Mouse (Mus musculus): ENCODE measurements around the gene Tmem170. TPM values are rescaled to one million over a fixed set of nuclear protein-coding genes. Genes with fewer than 3 reads are reported as not detected.

Gene Tmem170
- polyA plus RNA-seq, 1 experiment from 2014 or later: 10.1 TPM

- no peak for DNase-seq (ENCODE audit: low spot score)
- Histone ChIP-seq H3K27me3 (ENCODE audit: control insufficient read depth, insufficient read depth, low read length) (peaks cover 10% of the 10 kb centered on the region; the same call in 1 of the 2 replicates), H3K4me2 (replicated peaks; ENCODE audit: low read depth) (no peak overlapping the region), H3K9ac (ENCODE audit: low read length) (no peak overlapping the region), H3K36me3 (ENCODE audit: control insufficient read depth, insufficient read depth, low read length) (no peaks in the 10 kb centered on the region), H3K9me3 (ENCODE audit: control insufficient read depth, low read length) (no peaks in the 10 kb centered on the region), H3K4me1 (replicated peaks; ENCODE audit: control insufficient read depth, insufficient read depth) (no peaks in the 10 kb centered on the region), H3K4me3 (ENCODE audit: low read depth, low read length) (no peak overlapping the region), H3K27ac (replicated peaks) (no peak overlapping the region)
- WGBS: 48% methylated on average over 5 of the region's 5 CpGs
- ATAC-seq (ENCODE audit: low FRiP score, low TSS enrichment): no peak
- TF ChIP-seq CTCF (IDR thresholded peaks at IDR 0.05; ENCODE audit: low read depth) (no peak), EP300 (optimal IDR thresholded peaks at IDR 0.05) (no peak)
Observed at GRCm38 (mm10) chr8:111892615-111893014, 16.1 kb upstream of the Tmem170 start.

GRCm38 (mm10) chr8:111891983-111892382 is 15.4 kb upstream of the Tmem170 start:
- TF ChIP-seq CTCF (IDR thresholded peaks at IDR 0.05; ENCODE audit: low read depth) (no peak), EP300 (optimal IDR thresholded peaks at IDR 0.05) (no peak)
- H3K9me3 ChIP-seq (ENCODE audit: control insufficient read depth, low read length): no peaks in the 10 kb centered on the region
- H3K4me1 ChIP-seq (replicated peaks; ENCODE audit: control insufficient read depth, insufficient read depth): no peaks in the 10 kb centered on the region
- ATAC-seq (ENCODE audit: low FRiP score, low TSS enrichment): no peak
- WGBS: 16% methylated on average over 8 of the region's 8 CpGs
- no peak for DNase-seq (ENCODE audit: low spot score)
- H3K9ac ChIP-seq (ENCODE audit: low read length): no peak overlapping the region
- H3K36me3 ChIP-seq (ENCODE audit: control insufficient read depth, insufficient read depth, low read length): no peaks in the 10 kb centered on the region
- H3K4me3 ChIP-seq (ENCODE audit: low read depth, low read length): no peak overlapping the region
- peaks cover 10% of the 10 kb centered on the region; the same call in 1 of the 2 replicates for H3K27me3 ChIP-seq (ENCODE audit: control insufficient read depth, insufficient read depth, low read length)
- no peak overlapping the region for H3K27ac ChIP-seq (replicated peaks)
- no peak overlapping the region for H3K4me2 ChIP-seq (replicated peaks; ENCODE audit: low read depth)

GRCm38 (mm10) chr8:111890911-111891303 is 14.4 kb upstream of the Tmem170 start:
- DNase-seq (ENCODE audit: low spot score): no peak

GRCm38 (mm10) chr8:111889931-111890910 is 13.7 kb upstream of the Tmem170 start:
- Histone ChIP-seq H3K27me3 (ENCODE audit: control insufficient read depth, insufficient read depth, low read length) (peaks cover 10% of the 10 kb centered on the region; the same call in 1 of the 2 replicates), H3K27ac (replicated peaks) (no peak overlapping the region), H3K36me3 (ENCODE audit: control insufficient read depth, insufficient read depth, low read length) (no peaks in the 10 kb centered on the region), H3K9me3 (ENCODE audit: control insufficient read depth, low read length) (no peaks in the 10 kb centered on the region), H3K4me1 (replicated peaks; ENCODE audit: control insufficient read depth, insufficient read depth) (no peaks in the 10 kb centered on the region), H3K4me3 (ENCODE audit: low read depth, low read length) (peak overlapping the region; percentile 15; the same call in 1 of the 2 replicates), H3K9ac (ENCODE audit: low read length) (no peak overlapping the region), H3K4me2 (replicated peaks; ENCODE audit: low read depth) (peak overlapping the region; percentile 29; the same call in 1 of the 2 replicates)
- ATAC-seq (ENCODE audit: low FRiP score, low TSS enrichment): peak; percentile 35; the same call in 1 of the 2 replicates
- TF ChIP-seq EP300 (optimal IDR thresholded peaks at IDR 0.05) (no peak), CTCF (IDR thresholded peaks at IDR 0.05; ENCODE audit: low read depth) (no peak)
- no peak for DNase-seq (ENCODE audit: low spot score)
- WGBS: 16% methylated on average over 86 of the region's 86 CpGs

More at GRCm38 (mm10) chr8:111890911-111891303, 14.4 kb upstream of the Tmem170 start:
- no peaks in the 10 kb centered on the region for H3K9me3 ChIP-seq (ENCODE audit: control insufficient read depth, low read length)
- ATAC-seq (ENCODE audit: low FRiP score, low TSS enrichment): 0 out of 2 replicates have a peak, but pooled peaks have one; percentile 10
- H3K27me3 ChIP-seq (ENCODE audit: control insufficient read depth, insufficient read depth, low read length): peaks cover 10% of the 10 kb centered on the region; the same call in 1 of the 2 replicates
- no peaks in the 10 kb centered on the region for H3K36me3 ChIP-seq (ENCODE audit: control insufficient read depth, insufficient read depth, low read length)
- H3K4me3 ChIP-seq (ENCODE audit: low read depth, low read length): no peak overlapping the region
- H3K4me2 ChIP-seq (replicated peaks; ENCODE audit: low read depth): no peak overlapping the region
- H3K9ac ChIP-seq (ENCODE audit: low read length): no peak overlapping the region
- TF ChIP-seq CTCF (IDR thresholded peaks at IDR 0.05; ENCODE audit: low read depth) (no peak), EP300 (optimal IDR thresholded peaks at IDR 0.05) (no peak)
- H3K27ac ChIP-seq (replicated peaks): no peak overlapping the region
- WGBS: 53% methylated on average over 6 of the region's 6 CpGs
- H3K4me1 ChIP-seq (replicated peaks; ENCODE audit: control insufficient read depth, insufficient read depth): no peaks in the 10 kb centered on the region

GRCm38 (mm10) chr8:111888091-111888650 is 11.6 kb upstream of the Tmem170 start:
- no peaks in the 10 kb centered on the region for H3K9me3 ChIP-seq (ENCODE audit: control insufficient read depth, low read length)
- no peak overlapping the region for H3K27ac ChIP-seq (replicated peaks)
- peaks cover 10% of the 10 kb centered on the region; the same call in 1 of the 2 replicates for H3K27me3 ChIP-seq (ENCODE audit: control insufficient read depth, insufficient read depth, low read length)
- WGBS: 10% methylated on average over 7 of the region's 7 CpGs
- no peaks in the 10 kb centered on the region for H3K36me3 ChIP-seq (ENCODE audit: control insufficient read depth, insufficient read depth, low read length)
- DNase-seq (ENCODE audit: low spot score): no peak
- ATAC-seq (ENCODE audit: low FRiP score, low TSS enrichment): peak; percentile 33; the same call in 1 of the 2 replicates
- no peak overlapping the region for H3K4me3 ChIP-seq (ENCODE audit: low read depth, low read length)
- no peaks in the 10 kb centered on the region for H3K4me1 ChIP-seq (replicated peaks; ENCODE audit: control insufficient read depth, insufficient read depth)
- no peak overlapping the region for H3K4me2 ChIP-seq (replicated peaks; ENCODE audit: low read depth)
- no peak for TF ChIP-seq EP300 (optimal IDR thresholded peaks at IDR 0.05)
- TF ChIP-seq CTCF (IDR thresholded peaks at IDR 0.05; ENCODE audit: low read depth): no peak
- H3K9ac ChIP-seq (ENCODE audit: low read length): no peak overlapping the region

Data from stomach, postnatal 0 days (tissue).